Mouse (Mus musculus) hindbrain, postnatal 0 days (tissue): Measurements from ENCODE around the gene Atp6v0a1. TPM values are rescaled to one million over a fixed set of nuclear protein-coding genes. Genes with fewer than 3 reads are reported as not detected.

ENCODE experiments used
- ATAC-seq: fragments of 200-750 bp; cut with Nextera tagmentation; 2 replicates; pipeline ENCODE4 v1.8.0; 2017; ENCODE audit warnings: mild to moderate bottlenecking, moderate TSS enrichment, moderate library complexity
- DNase-seq: peaks from one replicate; pipeline ENCODE4 v3.0.0-alpha.2; 2015; ENCODE audit warnings: low spot score
- H3K27ac ChIP-seq: fragments of 300-500 bp; sonication (generic); 2 replicates; pipeline ENCODE4 v1.5.1; 2014; ENCODE audit warnings: mild to moderate bottlenecking
- H3K27me3 ChIP-seq: fragments of 300-500 bp; sonication (generic); 2 replicates; pipeline ENCODE4 v1.6.1; 2014; ENCODE audit warnings: low read length, mixed read lengths; ENCODE audit not compliant: insufficient read depth
- H3K36me3 ChIP-seq: fragments of 300-500 bp; sonication (generic); 2 replicates; pipeline ENCODE4 v1.6.1; 2014; ENCODE audit warnings: low read length, mixed read lengths; ENCODE audit not compliant: insufficient read depth
- H3K4me1 ChIP-seq: fragments of 300-500 bp; sonication (generic); 2 replicates; pipeline ENCODE4 v1.6.1; 2014; ENCODE audit warnings: antibody characterized with exemption, low read length, mixed read lengths; ENCODE audit not compliant: insufficient read depth
- H3K4me2 ChIP-seq: fragments of 300-500 bp; sonication (generic); 2 replicates; pipeline ENCODE4 v1.6.1; 2014; ENCODE audit warnings: low read depth, mild to moderate bottlenecking, low read length, moderate library complexity, mixed read lengths
- H3K4me3 ChIP-seq: fragments of 300-500 bp; sonication (generic); 2 replicates; pipeline ENCODE4 v1.5.1; 2014; ENCODE audit warnings: low read length
- H3K9ac ChIP-seq: fragments of 300-500 bp; sonication (generic); replicated peaks from 2 replicates; pipeline ENCODE4 v1.6.1; 2014; ENCODE audit warnings: mild to moderate bottlenecking, low read length, moderate library complexity, mixed read lengths
- H3K9me3 ChIP-seq: fragments of 300-500 bp; sonication (generic); 2 replicates; pipeline ENCODE4 v1.6.1; 2016; ENCODE audit warnings: low read length, mixed read lengths
- CTCF ChIP-seq: IDR thresholded peaks from 2 replicates; pipeline ENCODE4 v1.5.1; 2016; ENCODE audit warnings: antibody characterized with exemption, control low read depth, low read depth
- WGBS: fragments of 180-500 bp; shearing (Covaris S2); extraction: QIAGEN DNeasy Blood & Tissue Kit; methylation state at CpG from one replicate; pipeline ENCODE4 v1.1.7; 2014; 5-methylcytosine and 5-hydroxymethylcytosine counted together
- polyA plus RNA-seq: library from polyadenylated mRNA; unstranded; fragments of >200 nt; fragmentation: Nextera tagmentation; extraction: Ambion mirVana; gene quantifications from 2 replicates; pipeline ENCODE4 v1.2.1, GENCODE M21; 2015
- total RNA-seq: library from RNA; depleted of rRNA; stranded (reverse); fragments of >200 nt; gene quantifications from 2 replicates; pipeline ENCODE4 v1.2.3, GENCODE M21; 2014

Atp6v0a1 gene
- total and polyA plus RNA-seq, 2 experiments from 2014 or later = 181 to 213 TPM

- no peaks in the 10 kb centered on the region for H3K36me3 ChIP-seq
- TF ChIP-seq CTCF = no peak
- ATAC-seq (peak; percentile 64), DNase-seq (no peak)
- peak overlapping the region; percentile 98 for H3K4me2 ChIP-seq
- peak overlapping the region; percentile 83 for H3K27ac ChIP-seq
- WGBS = under 1% methylated on average over 36 of the region's 36 CpGs
- H3K9me3 ChIP-seq = no peaks in the 10 kb centered on the region
- H3K9ac ChIP-seq = peak overlapping the region; percentile 86
- peak overlapping the region; percentile 81 for H3K4me3 ChIP-seq
- no peaks in the 10 kb centered on the region for H3K27me3 ChIP-seq
- H3K4me1 ChIP-seq = 0 out of 2 replicates have a peak, but pooled peaks cover 6% of the 10 kb centered on the region
Measured at GRCm38 (mm10) chr11:101070189-101070527, 60.9 kb downstream of the Atp6v0a1 start.

GRCm38 (mm10) chr11:101070987-101071386 lies 61.7 kb downstream of the Atp6v0a1 start:
- no peaks in the 10 kb centered on the region for H3K9me3 ChIP-seq
- peak overlapping the region; percentile 81 for H3K4me3 ChIP-seq
- H3K36me3 ChIP-seq = no peaks in the 10 kb centered on the region
- H3K27ac ChIP-seq = no peak overlapping the region
- peak overlapping the region; percentile 86 for H3K9ac ChIP-seq
- no peak for TF ChIP-seq CTCF
- H3K4me1 ChIP-seq = 0 out of 2 replicates have a peak, but pooled peaks cover 6% of the 10 kb centered on the region
- H3K4me2 ChIP-seq = peak overlapping the region; percentile 98
- 60% methylated on average over 6 of the region's 6 CpGs for WGBS
- no peaks in the 10 kb centered on the region for H3K27me3 ChIP-seq
- no peak for ATAC-seq
- no peak for DNase-seq

GRCm38 (mm10) chr11:101071810-101072428 lies 62.7 kb downstream of the Atp6v0a1 start:
- peaks cover 3% of the 10 kb centered on the region; the same call in 1 of the 2 replicates for H3K36me3 ChIP-seq
- TF ChIP-seq CTCF = no peak
- no peak overlapping the region for H3K9ac ChIP-seq
- no peak overlapping the region for H3K27ac ChIP-seq
- no peaks in the 10 kb centered on the region for H3K9me3 ChIP-seq
- 71% methylated on average over 14 of the region's 14 CpGs for WGBS
- DNase-seq = no peak
- no peak overlapping the region for H3K4me3 ChIP-seq
- H3K4me2 ChIP-seq = no peak overlapping the region
- no peaks in the 10 kb centered on the region for H3K27me3 ChIP-seq
- no peak for ATAC-seq
- H3K4me1 ChIP-seq = 0 out of 2 replicates have a peak, but pooled peaks cover 6% of the 10 kb centered on the region

- H3K9me3 ChIP-seq = no peaks in the 10 kb centered on the region
- no peak for TF ChIP-seq CTCF
- ATAC-seq (no peak), DNase-seq (no peak)
- no peak within 1 kb of the TSS for H3K4me3 ChIP-seq
- no peak within 1 kb of the TSS for H3K27ac ChIP-seq
- peaks cover 6% of the 10 kb centered on the region; the same call in 1 of the 2 replicates for H3K4me1 ChIP-seq
- H3K9ac ChIP-seq = no peak within 1 kb of the TSS
- peaks cover 29% of the 10 kb centered on the region for H3K27me3 ChIP-seq
- no peak within 1 kb of the TSS for H3K4me2 ChIP-seq
- WGBS = 74% methylated on average over 9 of the region's 9 CpGs
- peaks cover 3% of the 10 kb centered on the region; the same call in 1 of the 2 replicates for H3K36me3 ChIP-seq
Measured at GRCm38 (mm10) chr11:101078121-101078520, 68.9 kb downstream of the Atp6v0a1 start, which contains the start of gene Hsd17b1. Hsd17b1 (plus strand) TSS chr11:101078411.

GRCm38 (mm10) chr11:101079746-101080145 lies 70.5 kb downstream of the Atp6v0a1 start:
- Histone ChIP-seq H3K4me2 (peak overlapping the region; percentile 35; the same call in 1 of the 2 replicates), H3K27ac (no peak overlapping the region), H3K9me3 (no peaks in the 10 kb centered on the region), H3K36me3 (peaks cover 3% of the 10 kb centered on the region; the same call in 1 of the 2 replicates), H3K27me3 (peaks cover 29% of the 10 kb centered on the region), H3K4me3 (peak overlapping the region; percentile 10; the same call in 1 of the 2 replicates), H3K4me1 (peaks cover 13% of the 10 kb centered on the region; the same call in 1 of the 2 replicates), H3K9ac (no peak overlapping the region)
- TF ChIP-seq CTCF = no peak
- ATAC-seq (no peak), DNase-seq (no peak)
- WGBS = 4% methylated on average over 27 of the region's 27 CpGs

- WGBS = 71% methylated on average over 5 of the region's 5 CpGs
- H3K9me3 ChIP-seq = no peaks in the 10 kb centered on the region
- no peak overlapping the region for H3K27ac ChIP-seq
- no peak overlapping the region for H3K4me2 ChIP-seq
- no peak overlapping the region for H3K9ac ChIP-seq
- H3K27me3 ChIP-seq = peaks cover 29% of the 10 kb centered on the region
- DNase-seq (no peak), ATAC-seq (no peak)
- no peak overlapping the region for H3K4me3 ChIP-seq
- peaks cover 13% of the 10 kb centered on the region; the same call in 1 of the 2 replicates for H3K4me1 ChIP-seq
- peaks cover 3% of the 10 kb centered on the region; the same call in 1 of the 2 replicates for H3K36me3 ChIP-seq
- TF ChIP-seq CTCF = no peak
Measured at GRCm38 (mm10) chr11:101080421-101080820, 71.2 kb downstream of the Atp6v0a1 start.

- H3K27ac ChIP-seq = peak overlapping the region; percentile 94
- 8% methylated on average over 10 of the region's 10 CpGs for WGBS
- H3K4me2 ChIP-seq = peak overlapping the region; percentile 100
- H3K9me3 ChIP-seq = no peaks in the 10 kb centered on the region
- H3K36me3 ChIP-seq = peaks cover 2% of the 10 kb centered on the region; the same call in 1 of the 2 replicates
- ATAC-seq (no peak), DNase-seq (peak; percentile 15)
- H3K9ac ChIP-seq = peak overlapping the region; percentile 38
- peaks cover 20% of the 10 kb centered on the region; the same call in 1 of the 2 replicates for H3K4me1 ChIP-seq
- TF ChIP-seq CTCF = no peak
- H3K27me3 ChIP-seq = peaks cover 29% of the 10 kb centered on the region
- peak overlapping the region; percentile 75 for H3K4me3 ChIP-seq
Measured at GRCm38 (mm10) chr11:101081659-101082058, 72.4 kb downstream of the Atp6v0a1 start.
